23 mouse cellular contexts compared by ENCODE assay signal in genomic region chr17:74887039-74887438, GRCm38 (mm10).
DNase-seq lines count a peak whose midpoint lies in the region; ATAC-seq lines count a peak whose summit lies in the region.
"Had no signal": no experiment of that assay in that cellular context is flagged by ENCODE, and none has a peak within 500 bp of the region (broad histone marks: within the 10 kb centered on the region; RNA-seq: fewer than 3 reads in every experiment).

No protein-coding gene starts in this region.

- no peak overlapping the region for H3K4me2 ChIP-seq in heart, embryonic 11.5 days
- H3K4me2 ChIP-seq: embryonic facial prominence, embryonic 15.5 days; heart, embryonic 15.5 days; hindbrain, embryonic 15.5 days had no signal

- H3K9me3 ChIP-seq in heart, embryonic 11.5 days (replicated peaks; ENCODE audit: control insufficient read depth, low read length): no peaks in the 10 kb centered on the region
- H3K9me3 ChIP-seq: embryonic facial prominence, embryonic 15.5 days; forebrain, embryonic 10.5 days; heart, embryonic 15.5 days; hindbrain, embryonic 10.5 days; hindbrain, embryonic 15.5 days had no signal

- H3K36me3 ChIP-seq in heart, embryonic 11.5 days (ENCODE audit: control insufficient read depth, insufficient read depth, low read length): no peaks in the 10 kb centered on the region
- H3K36me3 ChIP-seq: embryonic facial prominence, embryonic 15.5 days; forebrain, embryonic 10.5 days; heart, embryonic 15.5 days; hindbrain, embryonic 10.5 days; hindbrain, embryonic 15.5 days had no signal

- H3K27me3 ChIP-seq in heart, embryonic 11.5 days (ENCODE audit: control insufficient read depth, insufficient read depth, low read length): no peaks in the 10 kb centered on the region
- H3K27me3 ChIP-seq: embryonic facial prominence, embryonic 15.5 days; heart, embryonic 15.5 days; hindbrain, embryonic 15.5 days had no signal

- H3K27ac ChIP-seq in heart, embryonic 11.5 days (ENCODE audit: low read depth, low read length): no peak overlapping the region
- H3K27ac ChIP-seq: embryonic facial prominence, embryonic 15.5 days; forebrain, embryonic 10.5 days; gastrocnemius, adult 2 months; heart, embryonic 15.5 days; hindbrain, embryonic 10.5 days; hindbrain, embryonic 15.5 days had no signal

- H3K9ac ChIP-seq in heart, embryonic 11.5 days (ENCODE audit: low read depth, low read length): no peak overlapping the region
- H3K9ac ChIP-seq: embryonic facial prominence, embryonic 15.5 days; heart, embryonic 15.5 days; hindbrain, embryonic 15.5 days had no signal

- no peak for ATAC-seq in heart, embryonic 11.5 days (replicated peaks; ENCODE audit: insufficient number of reproducible peaks, low FRiP score, low TSS enrichment)
- ATAC-seq: forebrain, embryonic 14.5 days; intestine, embryonic 16.5 days had no signal

- H3K4me3 ChIP-seq in heart, embryonic 11.5 days (ENCODE audit: low read depth, low read length): no peak overlapping the region
- H3K4me3 ChIP-seq: embryonic facial prominence, embryonic 15.5 days; erythroblast, embryonic 14.5 days; forebrain, embryonic 10.5 days; gastrocnemius, adult 2 months; heart, embryonic 15.5 days; hindbrain, embryonic 10.5 days; hindbrain, embryonic 15.5 days had no signal

- peak; percentile 2 for DNase-seq in heart, postnatal 4 days
- DNase-seq in testis, postnatal 10 days (ENCODE audit: low spot score): peak; percentile 22
- no peak for DNase-seq in testis, postnatal 14 days (ENCODE audit: low spot score)
- DNase-seq in Muller cell, postnatal 12 days (ENCODE audit: inconsistent ontology term): peak; percentile 34
- no peak for DNase-seq in left cerebral cortex, adult 11 months (ENCODE audit: low spot score)
- no peak for DNase-seq in cerebellum, postnatal 14 days
- DNase-seq: adrenal gland, postnatal 25 days; B cell, adult 2 months; cerebellum, adult 2 months; cerebellum, postnatal 10 days; embryo, embryonic 11 days; gastrocnemius, adult 2 months; gastrocnemius, postnatal 25 days; heart, postnatal 14 days had no signal

- WGBS in heart, embryonic 11.5 days (ENCODE audit: insufficient replicate concordance): 70% methylated on average over 7 of the region's 7 CpGs

- no peaks in the 10 kb centered on the region; the same call in 1 of the 2 replicates for H3K4me1 ChIP-seq in heart, embryonic 11.5 days (ENCODE audit: control insufficient read depth, insufficient read depth, low read length)
- H3K4me1 ChIP-seq: embryonic facial prominence, embryonic 15.5 days; heart, embryonic 15.5 days; hindbrain, embryonic 15.5 days had no signal

Comparison
In these comparisons a context has a peak if more than half of its experiments do, and no peak if none do; other contexts are left out.
1. DNase-seq: peak in heart, postnatal 4 days (single experiment), testis, postnatal 10 days (single experiment) and Muller cell, postnatal 12 days (single experiment); none in testis, postnatal 14 days (single experiment), left cerebral cortex, adult 11 months (single experiment) and cerebellum, postnatal 14 days (0 of 2).